Mouse (Mus musculus) CD4-positive, CD25-positive, alpha-beta regulatory T cell, adult 4 months (primary cell): ENCODE data around the gene Gal3st2c. TPM values are rescaled to one million over a fixed set of nuclear protein-coding genes. Genes with fewer than 3 reads are reported as not detected.
"Not testable (repeated sequence)": the region's sequence is repeated elsewhere in the genome, so short reads cannot be mapped to it uniquely, and the experiment has no call there.

ENCODE experiments used
- ATAC-seq: one replicate; pipeline ENCODE4 v1.8.0; 2017
- polyA plus RNA-seq, 2 experiments: library from polyadenylated mRNA; unstranded; fragments of 100-300 nt; shearing (Covaris generic); gene quantifications; one replicate each; pipeline ENCODE4 v1.2.1; 2017

Gene Gal3st2c
- under 1 TPM in 1 of 2 experiments, not detected in 1; 0.08 TPM for polyA plus RNA-seq

DNA sequence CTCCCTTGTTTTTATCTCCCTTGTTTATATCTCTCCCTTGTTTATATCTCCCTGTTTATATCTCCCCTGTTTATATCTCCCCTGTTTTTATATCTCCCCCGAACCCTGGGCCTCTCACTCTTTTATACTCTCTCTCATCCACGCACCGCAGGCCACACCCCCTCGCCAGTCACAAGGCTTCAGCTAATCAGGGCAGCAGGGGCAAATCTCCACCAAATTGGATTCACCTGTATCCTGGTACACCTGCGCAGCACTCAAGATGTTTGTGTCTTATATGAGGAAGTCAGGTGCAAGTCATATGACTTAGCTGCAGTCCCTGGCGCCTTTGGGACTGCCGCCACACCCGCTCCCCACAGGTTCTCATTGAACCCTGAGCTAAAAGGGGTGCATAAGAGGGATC, at the start of gene Gal3st2c:
Gene Gal3st2c, plus strand, starts transcription at position 301 of the 400 bp plus-strand sequence.
- not testable (repeated sequence) for ATAC-seq

DNA sequence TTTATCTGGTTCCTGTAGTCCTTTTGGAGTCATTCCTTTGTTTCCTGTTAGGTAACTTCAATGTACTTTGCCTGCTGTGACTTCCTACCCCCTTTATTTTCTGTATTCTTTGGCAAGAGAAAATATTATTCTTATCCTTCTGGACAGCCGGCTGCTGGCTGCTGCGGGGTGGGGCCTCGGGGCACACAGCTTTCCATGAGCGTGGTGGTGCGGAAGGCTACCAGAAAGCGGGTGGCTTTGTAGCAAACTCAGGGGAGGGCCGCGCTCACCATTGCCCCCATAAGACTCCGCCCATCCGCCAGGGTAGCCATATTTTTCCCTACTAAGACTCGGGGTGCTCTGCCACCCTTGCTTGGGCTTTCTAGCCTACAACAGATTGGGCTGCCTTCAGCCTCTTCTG, 41.2 kb upstream of the Gal3st2c start:
- not testable (repeated sequence) for ATAC-seq

DNA sequence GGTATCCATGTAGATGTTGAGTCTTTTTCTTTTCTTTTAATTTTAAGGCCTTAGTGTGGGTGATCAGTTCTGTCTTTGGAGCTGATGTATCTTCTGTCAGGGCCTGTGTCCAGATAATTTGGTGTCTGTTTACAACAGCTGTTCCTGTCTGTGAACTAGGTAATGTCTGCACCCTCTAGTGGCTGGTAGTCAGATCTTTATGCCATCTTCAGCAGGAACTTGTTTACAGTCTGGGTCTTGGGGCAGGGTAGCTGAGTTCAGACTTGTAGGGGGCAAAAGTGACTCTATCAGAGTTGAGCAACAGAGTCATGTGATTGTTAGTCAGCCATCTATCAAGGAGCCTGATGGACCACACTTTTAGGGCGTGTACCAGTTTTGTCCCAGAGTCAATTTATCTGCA, 23.8 kb upstream of the Gal3st2c start:
- not testable (repeated sequence) for ATAC-seq

DNA sequence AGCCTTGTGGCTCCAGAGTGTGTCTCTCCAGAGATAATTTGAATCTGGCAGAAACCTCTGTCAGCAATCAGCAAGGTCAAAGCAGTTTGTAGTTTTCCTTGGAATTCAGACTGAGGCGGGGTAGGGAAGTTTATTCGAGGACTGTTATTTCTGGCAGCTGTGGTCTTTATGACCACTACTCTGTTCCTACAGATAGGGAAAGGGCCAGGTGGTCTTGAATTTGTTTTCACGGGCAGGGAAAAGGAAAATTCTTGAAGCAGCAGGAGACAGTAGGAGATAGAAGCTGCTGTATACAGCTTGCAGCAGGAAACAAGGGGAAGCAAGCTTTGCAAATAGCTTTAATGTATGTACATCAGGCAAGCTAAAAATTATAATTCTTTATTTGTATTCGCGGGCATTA, 19.9 kb upstream of the Gal3st2c start:
- not testable (repeated sequence) for ATAC-seq

DNA sequence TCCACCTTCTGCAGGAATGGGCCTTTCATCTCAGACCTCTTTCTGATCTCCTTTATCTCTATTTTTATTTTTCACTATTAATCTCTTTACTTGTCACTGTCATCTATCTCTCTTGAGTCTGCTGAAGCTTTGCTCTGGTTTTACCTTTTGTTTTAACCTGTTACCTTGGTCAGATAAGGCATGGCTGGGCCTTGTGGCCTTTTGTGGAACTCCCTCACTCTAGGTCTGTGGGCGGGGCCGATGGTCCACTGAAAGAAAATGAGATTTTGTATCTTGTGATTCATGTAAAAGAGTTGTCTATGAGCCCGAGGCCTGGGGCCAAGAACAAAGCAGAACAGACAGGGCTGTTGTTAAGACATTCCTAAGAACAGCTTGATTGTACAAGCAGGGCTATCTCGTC, 19.5 kb upstream of the Gal3st2c start:
- ATAC-seq = not testable (repeated sequence)

DNA sequence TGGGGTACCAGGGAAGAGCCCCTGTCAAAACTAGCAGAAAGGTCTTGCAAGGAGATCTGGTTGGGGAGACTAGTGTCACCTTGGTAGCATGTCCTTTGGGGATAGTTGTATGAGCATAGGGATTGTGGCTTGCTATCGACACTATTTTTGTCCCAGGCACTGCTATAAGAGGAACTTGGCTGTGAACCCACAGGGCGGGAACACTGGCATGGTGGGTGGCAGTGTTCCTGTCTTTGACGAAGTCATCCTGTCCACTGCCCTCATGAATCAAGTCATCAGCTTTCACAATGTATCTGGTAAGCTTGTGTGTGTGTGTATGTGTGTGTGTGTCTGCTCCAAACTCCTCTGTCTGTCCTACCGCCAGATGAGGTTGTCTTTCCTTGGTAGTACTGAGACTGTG, 14.5 kb upstream of the Gal3st2c start:
- not testable (repeated sequence) for ATAC-seq

DNA sequence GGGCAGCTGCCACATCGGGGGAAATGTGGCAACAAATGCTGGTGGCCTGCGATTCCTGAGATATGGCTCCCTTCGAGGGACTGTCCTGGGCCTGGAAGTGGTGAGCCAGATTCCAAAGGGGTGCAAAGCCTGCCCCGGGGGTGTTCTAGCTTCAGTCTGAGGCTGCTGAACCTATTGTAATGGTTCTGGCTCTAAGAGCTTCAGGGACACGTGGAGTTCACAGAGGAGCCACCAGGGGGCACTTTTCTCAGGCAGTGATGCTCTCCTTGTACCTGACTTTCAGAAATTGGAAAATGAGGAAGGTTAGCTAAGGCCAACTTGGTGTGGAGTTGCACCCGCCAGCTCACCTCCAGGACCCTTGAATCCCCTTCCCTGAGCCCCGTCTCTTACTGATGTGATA, 12.0 kb upstream of the Gal3st2c start:
- peak; percentile 77 for ATAC-seq

DNA sequence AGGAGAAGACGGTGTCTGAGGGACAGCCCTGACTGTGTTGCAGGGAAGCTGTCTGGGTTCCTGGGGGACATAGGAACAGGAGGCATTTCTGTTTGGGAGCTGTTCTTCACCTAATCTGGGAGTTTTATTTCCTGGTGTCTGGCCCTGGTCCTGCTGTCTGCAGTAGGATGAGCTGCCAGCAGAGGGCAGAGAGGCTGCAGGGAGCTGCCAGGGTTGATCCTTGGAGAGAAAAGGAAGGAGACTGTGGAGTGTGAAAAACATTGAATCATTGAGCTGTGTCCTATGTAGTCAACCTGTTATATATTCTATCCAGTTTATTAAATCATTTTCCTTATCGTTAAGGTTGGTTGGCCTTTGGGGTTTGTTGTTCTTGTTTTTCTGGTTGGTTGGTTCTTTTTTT, 9.4 kb upstream of the Gal3st2c start:
- ATAC-seq = peak; percentile 60

DNA sequence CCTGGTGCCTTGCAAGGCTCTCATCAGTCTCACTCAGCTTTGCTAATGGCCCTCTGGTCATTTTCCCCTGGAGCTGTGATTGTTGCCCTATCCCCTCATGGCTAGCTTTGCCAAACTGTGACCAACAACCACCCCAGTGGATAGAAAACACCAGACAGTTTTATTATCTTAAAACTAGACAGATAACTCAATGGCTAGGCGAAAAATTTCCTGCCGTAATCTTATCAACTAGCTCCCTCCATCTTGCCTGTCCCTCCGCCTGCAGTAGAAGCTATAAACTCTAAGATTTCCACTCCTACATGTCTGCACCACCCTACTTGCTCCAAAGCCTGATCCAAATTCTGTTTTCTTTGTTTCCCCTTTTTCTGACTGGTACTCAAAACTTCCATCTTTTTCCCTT, 4.1 kb upstream of the Gal3st2c start:
- no peak for ATAC-seq

DNA sequence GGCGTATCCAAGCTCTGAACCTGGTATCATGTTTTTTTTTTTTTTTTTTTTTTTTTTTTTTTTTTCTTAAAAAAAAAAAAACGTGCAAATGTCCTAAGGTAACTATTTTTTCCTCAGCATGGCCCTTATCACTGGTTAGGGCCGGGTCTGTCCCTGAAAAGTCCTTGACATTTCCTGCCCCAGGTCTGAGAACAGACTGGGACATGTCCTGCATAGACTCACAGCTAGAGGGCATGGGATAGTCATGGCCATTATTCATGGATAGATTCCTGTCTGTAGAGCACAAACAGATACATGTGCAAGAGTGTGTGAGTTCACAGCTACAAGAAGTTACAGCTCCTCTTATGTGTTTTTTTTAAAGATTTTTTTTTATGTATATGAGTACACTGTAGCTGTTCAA, 1.5 kb upstream of the Gal3st2c start:
- no peak for ATAC-seq

DNA sequence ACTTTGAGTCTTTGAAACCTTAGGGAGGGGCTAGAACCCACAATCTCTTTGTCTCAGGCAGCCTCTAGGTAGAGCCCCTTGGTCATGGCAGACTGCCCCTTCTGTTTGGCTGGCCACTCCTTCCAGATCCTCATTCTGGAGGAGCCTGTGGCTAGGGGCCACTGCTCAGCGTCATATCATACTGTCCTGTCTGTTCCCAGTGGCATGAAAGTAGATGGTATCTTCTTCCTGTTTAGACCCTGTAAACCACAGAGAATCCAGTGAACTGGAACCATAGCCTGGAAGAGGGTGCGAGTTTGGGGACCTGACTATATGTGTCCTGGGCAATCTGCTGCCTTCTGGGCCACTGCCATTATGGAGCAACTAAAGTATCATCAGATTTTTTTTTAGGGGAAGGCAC, 759 bp downstream of the Gal3st2c start:
- not testable (repeated sequence) for ATAC-seq

DNA sequence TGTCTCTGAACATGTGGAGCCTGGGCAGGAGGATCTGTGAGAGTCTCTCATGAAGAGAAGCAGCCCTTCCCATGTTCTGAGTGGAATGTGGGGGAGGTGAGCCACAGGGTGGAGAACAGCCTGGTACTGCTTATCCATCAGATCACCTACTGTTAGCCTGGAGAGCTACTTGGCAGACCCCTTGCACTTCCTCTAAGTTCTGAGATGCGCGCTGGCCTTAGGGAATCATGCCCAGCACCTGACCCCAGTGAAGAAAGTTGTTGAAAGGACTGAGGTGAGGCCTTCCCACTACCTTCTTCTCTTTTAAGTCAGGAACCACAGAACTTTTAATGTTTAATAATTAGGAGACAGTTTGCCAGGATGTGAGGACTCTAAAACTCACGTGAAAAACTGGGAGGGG, 1.2 kb downstream of the Gal3st2c start:
- not testable (repeated sequence) for ATAC-seq

DNA sequence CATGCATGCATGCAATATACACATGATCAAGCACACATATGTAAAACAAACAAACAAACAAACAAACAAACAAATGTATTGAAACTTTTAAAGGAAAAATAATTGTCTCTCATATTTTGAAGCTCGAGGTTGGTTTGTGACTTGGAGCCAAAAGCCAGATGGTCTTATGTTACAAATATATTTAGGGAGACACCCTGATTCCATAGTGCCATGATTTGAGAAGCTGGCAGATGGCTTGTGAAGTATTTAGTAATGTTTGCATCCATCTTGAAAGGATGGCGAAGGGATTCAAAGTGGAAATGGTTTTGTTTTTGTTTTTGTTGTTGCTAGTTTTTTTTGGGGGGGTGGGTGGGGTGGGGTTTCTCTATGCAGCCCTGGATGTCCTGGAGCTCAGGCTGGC, 10.7 kb downstream of the Gal3st2c start:
- no peak for ATAC-seq

DNA sequence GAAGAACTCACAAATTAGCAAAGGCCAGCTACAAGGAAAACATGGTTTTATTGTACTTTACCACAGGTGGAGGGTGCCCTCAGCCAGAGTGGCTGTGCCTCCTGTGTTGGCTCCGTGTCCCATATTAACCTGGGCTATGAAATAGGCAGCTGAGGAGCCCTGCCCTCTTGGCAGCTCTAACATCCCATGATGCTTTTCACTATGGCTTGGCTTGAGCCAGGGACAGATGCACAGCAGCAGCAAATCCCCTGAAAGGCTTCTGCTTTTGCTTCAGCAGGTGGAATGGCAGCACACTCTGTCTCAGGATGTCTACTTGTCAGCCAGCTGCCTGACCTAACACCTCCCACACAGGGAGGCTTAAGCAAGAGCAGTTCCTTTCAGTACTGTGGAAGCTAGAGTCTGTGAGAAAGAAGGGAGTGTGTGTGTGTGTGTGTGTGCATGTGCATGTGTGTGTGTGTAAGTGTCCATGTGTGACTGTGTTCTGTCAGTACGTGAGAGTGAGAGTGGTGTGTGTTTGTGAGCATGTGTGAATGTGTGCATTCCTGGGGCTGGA, 15.7 kb downstream of the Gal3st2c start:
- not testable (repeated sequence) for ATAC-seq

DNA sequence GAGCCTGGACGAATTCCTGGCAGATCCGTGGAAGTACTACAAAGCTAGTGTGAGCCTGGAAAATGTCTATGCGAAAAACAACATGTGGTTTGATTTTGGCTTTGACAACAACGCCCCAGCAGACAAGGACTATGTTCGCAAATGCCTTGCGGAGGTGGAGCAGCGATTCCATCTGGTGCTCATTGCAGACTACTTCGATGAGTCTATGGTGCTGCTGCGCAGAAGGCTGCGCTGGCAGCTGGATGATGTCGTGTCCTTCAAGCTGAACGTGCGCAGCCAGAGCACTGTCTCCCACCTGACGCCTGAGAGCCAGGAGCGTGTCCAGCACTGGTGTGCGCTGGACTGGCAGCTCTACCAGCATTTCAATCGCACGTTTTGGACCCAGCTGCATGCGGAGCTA, 18.5 kb downstream of the Gal3st2c start:
- ATAC-seq = not testable (repeated sequence)

DNA sequence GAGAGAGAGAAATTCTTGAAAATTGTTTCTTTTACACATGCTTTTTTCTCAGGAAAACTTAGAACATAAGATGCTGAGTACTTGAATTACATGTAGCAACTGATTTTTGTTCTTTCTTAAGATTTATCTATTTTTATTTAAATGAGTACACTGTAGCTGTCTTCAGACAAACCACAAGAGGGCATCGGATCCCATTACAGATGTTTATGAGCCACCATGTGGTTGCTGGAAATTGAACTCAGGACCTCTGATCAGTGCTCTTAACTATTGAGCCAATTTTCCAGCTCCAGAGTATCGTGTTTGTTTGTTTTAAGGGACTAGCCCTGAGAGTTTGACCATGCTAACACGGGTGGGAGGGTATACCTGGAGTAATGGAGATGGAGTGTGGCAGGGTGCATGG, 21.3 kb downstream of the Gal3st2c start:
- ATAC-seq = peak; percentile 34

DNA sequence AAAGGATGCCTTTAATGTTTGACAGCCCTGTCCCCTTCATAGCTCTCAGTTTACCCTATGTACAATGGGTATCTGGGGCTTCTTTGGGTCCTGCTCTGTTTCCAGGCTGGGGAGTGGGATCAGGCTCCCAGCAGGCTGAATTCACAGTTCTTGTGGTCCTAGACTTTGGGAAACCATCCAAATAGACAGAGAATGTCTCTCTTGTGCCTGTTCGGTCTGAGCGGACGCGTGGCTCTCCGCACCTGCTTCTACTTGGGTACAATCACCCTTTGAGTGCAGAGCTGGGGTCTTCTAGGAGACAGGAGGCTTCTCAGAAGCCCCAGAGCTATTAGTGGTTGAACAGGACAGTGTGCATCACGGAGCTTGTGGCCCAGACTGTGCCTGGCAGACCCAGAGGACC, 29.8 kb downstream of the Gal3st2c start, which contains the start of gene Neu4:
Gene Neu4, plus strand, starts transcription at position 301 of the 400 bp plus-strand sequence.
- ATAC-seq = no peak

DNA sequence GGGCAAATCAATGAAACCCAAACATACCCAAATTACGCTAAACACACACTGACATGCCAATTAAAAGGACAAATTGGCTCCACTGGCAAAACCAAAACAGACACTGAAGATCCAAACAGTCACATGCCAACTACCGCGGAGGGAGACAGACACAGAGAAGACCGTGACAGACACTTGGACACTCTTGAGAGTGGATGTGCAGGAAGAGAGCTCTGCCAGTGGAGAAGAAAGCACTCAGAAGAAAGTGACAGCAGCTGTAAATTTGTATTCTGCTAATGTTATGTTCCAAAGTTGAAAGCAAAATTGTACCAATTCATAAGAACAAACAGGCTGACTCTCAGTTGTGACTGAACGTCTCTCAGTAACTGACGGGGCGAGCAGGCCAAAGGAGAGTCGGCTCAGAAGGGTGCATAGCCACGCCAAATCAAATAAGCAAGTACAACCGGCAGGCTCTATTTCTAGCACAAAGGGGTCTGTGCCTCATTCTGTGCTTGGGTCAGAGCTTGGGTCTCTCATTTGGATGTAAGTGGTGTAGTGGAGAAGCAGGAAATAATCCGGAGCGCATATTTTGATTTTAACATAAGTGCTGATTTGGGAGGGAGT, 37.3 kb downstream of the Gal3st2c start:
- no peak for ATAC-seq

DNA sequence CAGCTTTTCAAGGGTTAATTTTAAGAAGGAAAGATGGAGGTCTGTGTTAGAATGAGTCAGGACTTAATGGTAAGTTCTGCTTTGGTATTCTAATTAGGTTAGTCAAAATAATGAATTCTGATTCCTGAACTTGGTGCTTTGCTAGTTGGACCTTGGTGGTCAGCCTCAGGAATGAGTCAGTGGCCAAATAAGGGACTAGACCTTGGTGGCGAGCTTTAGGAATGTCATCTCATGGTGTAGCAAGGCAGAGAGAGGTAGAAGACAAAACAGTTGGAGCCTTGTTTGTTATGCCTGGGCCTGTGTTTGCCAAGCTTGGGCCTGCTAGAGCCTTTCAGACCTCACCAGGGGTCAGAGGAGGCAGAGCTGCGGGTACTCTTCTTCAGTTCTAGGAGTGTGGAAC, 38.4 kb downstream of the Gal3st2c start:
- no peak for ATAC-seq

DNA sequence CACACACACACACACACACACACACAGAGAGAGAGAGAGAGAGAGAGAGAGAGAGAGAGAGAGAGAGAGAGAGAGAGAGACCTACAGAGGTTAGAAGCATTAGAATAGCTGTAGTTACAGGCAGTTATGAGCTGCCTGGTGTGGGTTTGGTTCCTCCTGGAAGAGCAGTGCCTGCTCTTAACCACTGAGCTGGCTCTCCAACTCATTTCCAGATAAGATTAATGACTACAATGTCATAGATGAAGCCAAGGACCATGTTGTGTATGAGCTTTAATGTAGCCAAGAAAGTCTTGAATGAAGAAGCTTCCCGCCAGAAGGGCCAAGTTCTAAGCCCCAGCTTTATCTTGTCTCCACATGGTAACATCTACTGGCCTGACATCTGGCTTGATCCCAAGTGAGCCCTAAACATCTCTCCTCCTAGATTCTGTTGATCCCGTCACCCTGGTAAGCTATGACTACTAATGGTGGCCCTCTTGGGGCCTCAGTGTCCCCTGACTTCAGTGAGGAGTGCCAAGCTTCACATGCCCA, 42.8 kb downstream of the Gal3st2c start:
- ATAC-seq = no peak

DNA sequence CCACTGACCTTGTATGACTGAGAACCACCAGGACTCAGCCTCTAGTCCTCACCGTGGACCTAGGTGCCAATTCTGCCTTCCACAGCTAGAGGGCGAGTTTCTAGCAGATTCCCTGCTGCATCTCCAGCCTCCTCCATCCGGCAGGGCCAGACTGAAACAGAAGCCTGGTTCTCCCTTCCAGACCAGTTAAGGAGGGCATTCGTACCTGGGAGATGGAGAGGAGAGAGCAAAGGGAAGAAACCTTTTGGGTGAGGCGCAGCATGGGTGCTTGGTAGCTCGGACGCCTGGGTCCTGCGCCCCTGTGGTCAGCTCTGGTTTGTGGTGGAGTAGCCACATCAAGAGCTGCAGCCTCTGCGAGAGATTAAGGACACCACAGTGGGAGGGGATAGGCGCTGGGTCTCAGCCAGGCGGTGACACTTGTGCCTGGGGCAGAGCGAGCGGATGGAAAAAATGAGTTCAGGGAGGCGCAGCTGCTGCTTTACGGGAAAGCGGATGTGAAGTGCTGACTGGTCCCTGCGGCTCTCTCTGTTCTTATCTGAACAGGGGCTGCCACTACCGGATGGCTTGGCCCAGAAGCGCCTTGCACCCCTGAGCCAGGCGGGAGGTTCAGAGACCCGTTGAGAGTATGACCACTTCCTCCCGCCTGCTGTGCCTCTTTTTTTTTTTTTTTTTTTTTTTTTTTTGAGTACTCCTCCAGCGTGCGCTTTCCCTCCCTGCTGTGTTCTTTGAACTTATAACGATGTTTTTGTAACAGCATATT, 44.9 kb downstream of the Gal3st2c start:
- ATAC-seq = peak; percentile 90

DNA sequence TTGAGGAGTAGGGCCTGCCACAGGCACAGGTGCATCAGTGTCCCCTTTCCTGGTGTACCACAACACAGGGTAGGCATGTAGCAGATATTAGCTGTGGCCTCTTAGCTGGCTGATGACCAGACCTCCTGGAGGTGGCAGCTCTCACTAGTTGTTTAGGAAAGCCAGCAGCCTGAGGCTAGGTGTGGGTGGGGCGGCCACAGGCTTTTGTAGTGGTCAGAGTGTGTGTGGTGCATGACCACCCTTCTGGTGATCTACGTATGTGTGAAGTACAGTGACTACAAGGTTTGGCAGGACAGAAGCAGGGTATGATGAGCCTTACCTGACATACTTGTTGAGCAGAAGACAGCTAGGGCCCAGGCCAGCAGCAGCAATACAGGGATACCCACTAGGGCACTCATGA, 50.1 kb downstream of the Gal3st2c start:
- ATAC-seq = no peak

DNA sequence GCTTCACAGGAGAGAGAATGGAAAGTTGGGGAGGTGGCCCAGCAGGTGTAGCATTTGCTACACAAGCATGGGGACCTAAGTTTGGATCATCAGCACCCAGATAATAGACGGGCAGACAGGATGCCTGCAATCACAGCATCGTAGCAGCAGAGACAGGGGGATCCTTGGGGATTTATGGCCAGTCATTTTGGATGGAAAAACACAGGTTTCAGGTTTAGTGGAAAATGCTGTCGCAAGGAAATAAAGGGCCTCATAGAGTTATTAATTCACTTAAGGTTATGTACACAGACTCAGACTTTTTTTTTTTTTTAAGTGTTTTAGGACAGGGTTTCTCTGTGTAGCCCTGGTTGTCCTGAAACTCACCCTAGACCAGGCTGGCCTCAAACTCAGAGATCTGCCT, 55.2 kb downstream of the Gal3st2c start:
- ATAC-seq = peak; percentile 9

DNA sequence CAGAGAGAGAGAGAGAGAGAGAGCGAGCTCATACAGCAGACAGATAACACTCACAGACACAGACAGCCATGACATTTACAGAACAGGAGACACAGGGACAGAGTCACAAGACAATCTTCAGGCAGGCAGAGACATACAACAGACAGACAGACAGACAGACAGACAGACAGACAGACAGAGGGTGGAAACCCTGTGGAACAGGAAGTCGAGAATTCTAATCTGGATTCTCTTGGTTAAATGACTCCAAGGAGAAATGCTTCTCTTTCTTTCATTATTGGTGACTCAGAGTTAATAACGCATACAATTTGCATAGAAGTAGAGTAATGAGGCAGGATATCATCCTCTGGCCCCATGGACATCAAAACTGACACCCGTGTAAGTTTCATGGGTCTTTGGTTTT, 56.2 kb downstream of the Gal3st2c start:
- ATAC-seq = peak; percentile 55
